Mouse (Mus musculus) urinary bladder, postnatal 25 days (tissue): ENCODE data around the gene Kcne2.

ENCODE experiments used
- DNase-seq: peaks from one replicate; pipeline ENCODE4 v3.0.0; 2022; ENCODE audit warnings: low spot score

Gene Kcne2

DNA sequence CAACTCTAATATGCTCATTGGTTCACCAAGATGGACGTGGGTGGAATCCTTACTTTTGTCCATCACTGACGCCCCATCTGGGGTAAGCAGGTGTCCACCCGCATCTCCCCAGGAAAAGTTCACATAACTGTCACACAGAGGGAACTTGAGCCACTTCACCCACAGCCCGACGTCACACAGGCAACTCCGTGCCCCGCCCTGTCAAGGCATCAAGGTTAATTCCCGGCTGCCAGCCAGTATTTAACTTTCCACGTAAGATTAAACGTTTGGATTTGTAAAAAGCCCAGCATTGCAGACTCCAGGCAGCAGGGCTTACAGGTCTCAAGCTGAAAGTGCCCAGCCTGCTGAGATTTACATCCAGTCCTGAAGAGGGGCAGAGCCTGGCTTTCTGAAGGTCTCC is at the start of gene Kcne2:
Gene Kcne2 (plus strand): TSS at position 289 of the 400 bp plus-strand sequence.
- no peak for DNase-seq

DNA sequence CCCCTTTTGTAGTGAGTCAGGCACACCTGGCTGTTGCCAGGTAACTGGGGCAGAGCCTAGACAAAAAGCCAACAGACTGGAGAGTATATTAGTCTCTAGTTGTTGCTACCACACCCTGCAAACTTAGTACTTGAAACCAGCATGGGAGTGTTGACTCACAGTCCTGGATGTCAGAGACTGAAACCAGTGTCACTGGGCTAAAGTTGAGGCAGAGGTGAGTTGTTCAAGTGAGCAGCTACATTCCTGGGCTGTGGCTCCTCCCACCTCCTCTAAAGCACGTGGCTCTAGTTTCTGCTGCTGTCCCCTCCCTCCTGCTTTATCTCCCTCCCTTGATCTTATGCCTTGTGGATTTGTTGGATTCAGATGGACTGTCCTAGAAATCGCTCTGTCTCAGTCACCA is 46.3 kb upstream of the Kcne2 start:
- DNase-seq, result no peak

DNA sequence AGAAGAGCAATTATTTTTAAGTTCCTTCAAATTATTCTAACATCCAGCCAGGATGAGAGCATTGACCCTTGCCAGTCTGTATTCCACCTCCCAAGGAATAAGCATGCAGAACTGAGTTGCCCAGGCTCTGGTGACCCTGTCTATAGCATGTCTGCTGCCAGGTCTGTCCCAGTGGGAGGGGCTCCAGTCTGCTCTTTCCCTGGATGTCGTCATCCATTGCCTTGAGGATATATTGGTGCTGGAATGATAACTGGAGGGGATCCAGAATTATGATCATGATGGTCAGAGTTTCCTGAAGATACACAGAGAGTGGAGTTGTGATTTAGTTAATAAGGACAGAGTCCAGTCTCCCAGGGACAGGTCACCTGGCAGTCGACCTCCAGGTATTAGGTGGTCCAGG is 45.2 kb upstream of the Kcne2 start:
- DNase-seq, result no peak

DNA sequence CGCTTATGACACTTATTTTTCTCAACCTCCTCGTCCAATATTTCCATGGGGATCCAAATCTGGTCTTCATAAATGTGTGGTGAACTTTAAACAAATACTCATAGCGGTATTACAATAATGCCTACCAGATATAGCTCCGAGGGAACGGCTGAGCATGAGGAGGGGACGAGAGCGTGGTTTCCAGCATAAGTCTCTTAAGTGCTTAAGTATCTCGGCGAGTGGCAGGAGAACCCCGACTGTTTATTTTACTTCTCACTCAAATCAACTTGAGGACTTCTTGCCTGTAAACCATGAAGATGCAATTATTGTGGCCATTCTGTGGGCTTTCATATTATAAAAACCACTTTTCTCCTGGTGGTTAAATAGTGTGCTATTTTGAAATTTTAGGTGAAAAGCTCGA is 44.5 kb upstream of the Kcne2 start:
- no peak for DNase-seq

DNA sequence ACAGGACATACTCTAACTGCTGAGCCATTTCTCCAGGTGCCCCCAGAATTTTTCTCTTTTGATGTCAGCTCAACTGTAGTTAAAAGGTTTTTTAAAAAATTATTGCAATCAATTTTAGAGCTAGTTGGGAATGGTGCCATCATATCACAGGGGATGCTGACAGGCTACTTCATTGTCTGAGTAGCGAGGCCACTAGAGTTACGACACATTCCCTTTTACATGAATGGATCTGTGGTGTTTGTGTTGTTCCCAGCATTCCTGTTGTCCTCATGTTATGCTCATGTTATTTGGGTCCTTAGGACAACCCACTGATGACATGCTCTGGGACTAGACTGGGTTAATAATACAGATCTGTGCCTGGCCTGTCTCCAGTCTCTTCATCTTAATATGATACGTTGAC is 42.5 kb upstream of the Kcne2 start:
- no peak for DNase-seq

DNA sequence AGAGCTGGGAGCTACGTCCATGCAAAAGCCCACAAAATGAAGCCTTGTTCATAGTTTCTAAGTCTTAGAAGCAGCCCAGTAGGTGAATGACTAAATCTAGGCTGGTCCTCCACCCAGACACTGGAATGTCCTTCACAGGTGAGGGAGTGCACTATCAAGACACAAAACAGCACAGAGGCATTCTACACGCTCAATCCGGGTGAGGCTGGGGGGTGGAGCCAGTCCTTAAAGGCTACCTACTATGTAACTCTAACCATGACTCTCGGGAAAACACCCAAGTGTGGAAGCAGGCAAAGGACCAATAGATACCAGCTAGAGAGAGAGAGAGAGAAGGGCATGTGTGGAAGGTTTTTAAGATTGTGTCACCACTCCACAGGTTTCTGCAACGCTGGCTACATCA is 41.7 kb upstream of the Kcne2 start:
- DNase-seq, result no peak

DNA sequence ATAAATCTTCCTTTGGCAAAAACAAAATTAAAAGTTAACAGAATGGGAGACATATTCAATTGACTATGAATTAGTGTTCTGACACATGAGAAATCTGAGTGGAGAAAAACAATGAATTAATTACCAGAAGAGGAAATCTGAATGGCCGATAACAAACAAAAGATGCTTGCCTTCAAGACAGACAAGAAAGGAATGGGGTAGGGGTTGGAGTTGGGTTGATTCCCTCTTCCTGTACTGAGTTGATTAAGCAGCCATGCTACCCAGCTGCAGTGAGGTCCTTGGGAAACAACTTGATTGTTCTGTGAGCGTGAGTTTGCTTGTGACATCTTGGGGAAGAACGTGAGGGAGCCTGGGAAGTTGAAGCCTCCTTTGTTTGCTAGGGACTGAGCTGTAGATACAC is 37.9 kb upstream of the Kcne2 start:
- no peak for DNase-seq

DNA sequence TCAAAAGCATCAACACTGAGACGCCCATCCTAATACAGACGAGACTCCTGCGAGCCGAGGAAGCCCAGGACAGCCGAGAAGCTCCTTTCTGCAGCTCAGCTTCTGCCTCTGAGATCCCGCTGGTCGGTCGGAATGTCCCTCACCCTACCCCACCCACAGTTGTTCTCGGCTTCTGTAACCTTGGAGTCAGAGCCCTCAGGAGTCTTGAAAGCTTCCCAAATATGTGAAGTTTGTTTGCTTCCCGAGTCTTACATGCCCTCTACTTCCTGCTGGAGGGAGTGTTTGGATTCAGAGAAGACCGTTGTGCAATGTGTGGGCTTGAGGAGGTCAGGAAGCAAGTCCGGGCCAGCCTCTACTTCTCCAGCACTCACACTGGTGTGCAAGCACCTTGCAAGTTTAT is 24.3 kb upstream of the Kcne2 start:
- DNase-seq, result no peak

DNA sequence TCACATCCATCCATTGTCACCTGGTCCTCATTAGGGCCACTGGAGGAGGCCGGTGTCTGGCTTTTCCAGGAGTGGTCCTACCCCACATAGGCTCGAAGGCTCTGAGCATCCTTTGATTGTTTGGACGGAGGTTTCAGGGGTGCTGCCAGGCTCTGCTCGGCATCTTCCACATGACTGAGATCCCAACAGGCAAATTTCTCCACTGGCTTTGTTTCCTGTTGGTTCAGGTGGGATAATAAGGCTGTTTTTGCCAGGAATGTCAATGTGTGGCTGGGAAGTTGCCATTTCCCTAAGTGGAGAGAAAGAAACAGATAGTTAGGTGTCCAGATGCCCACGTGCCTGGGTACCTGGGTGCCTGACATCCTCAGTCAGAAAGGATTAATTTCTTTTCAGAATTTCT is 17.7 kb upstream of the Kcne2 start:
- no peak for DNase-seq

DNA sequence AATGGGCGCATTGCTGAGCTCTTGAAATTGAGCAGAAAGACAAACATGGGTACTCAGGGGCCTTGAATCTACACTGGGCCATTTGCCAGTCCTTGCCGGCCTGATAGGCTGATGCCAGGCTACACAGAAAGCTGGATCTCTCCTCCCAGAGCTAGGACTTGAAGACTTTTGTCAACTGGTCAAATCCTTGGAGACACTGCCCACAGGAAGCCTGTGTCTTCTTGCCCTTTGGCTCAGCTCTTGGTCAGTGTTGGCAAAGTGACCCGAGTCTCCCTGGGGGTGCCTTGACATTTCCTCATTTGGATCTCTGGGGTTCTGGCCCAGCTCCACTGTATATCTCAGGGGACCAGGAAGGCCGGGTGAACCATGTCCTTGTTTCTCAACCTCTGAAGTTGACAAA is 16.7 kb upstream of the Kcne2 start:
- DNase-seq, result no peak

DNA sequence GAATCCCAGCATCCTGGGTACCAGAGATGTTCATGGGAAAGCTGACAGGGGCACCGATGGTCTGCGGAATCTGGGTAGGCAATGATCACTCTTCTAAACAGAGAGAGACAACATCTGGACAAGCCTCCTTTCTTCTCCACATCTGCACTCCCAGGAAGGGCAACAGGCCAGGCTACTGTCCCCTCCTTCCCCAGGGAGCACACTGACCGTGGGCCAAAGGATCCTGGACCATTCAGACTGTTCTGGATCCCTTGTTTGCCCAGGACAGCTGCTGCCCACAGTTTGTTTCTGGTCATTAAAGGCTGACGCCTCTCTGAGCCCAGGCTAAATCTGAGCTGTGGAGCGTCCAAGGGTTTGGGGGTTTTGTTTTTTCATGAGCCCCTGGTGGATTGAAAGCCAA is 9.5 kb upstream of the Kcne2 start:
- DNase-seq, result no peak

DNA sequence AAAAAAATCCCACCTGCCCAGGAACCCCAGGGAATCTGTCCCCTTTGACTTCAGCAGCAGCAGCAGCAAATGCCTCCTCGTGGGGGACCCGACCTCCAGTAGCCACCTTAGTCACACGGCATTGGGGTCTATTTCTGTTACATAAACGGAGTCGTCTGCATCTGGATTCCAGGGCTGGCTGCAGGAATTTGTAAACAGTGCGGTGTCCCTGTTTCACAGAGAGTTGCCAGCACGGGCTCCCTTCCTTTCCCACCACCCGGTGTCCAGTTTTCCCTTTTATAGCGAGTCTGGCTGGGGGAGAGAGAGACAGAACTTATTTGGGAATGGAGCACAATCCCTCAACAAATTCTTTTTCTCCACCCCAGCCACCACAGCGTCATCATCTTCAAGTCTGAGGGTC is 7.1 kb upstream of the Kcne2 start:
- no peak for DNase-seq

DNA sequence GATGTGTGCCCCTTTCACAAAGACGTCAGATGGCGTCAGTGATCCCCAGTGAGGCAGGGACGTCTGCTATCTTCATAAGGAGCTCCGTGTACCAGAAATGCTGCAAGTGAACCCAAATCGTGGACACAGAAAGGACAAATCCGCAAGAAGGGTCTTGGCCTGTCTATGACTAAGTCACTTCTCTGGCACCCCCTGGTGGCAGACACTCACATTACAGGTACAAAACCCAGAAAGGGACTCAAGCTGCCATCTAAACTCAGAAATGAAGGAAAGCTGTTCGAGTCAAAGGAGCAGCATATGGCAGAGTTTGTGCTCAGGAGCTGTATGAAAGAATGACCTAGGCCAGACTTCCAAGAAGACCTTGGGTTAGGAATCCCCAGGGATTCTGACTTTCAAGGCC is 5.6 kb upstream of the Kcne2 start:
- DNase-seq, result peak; percentile 89

DNA sequence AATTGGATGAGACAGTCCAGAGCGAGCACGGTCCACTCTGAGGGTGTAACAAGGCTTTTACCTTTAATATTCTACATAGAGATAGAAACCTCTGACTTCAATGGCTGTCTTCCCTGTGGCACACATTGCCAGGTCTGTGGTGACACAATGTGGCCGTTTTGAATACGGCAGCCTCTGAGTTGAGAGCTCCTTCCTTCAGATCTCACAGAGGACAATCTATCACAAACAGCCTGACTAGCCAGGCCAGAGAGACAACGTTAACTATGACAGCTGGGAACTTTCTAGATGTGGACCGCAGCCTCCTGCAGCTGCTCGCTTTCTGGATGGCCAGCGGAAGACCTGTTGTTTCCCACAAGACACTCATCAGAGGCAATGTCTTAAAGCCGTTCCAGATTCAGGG is 3.4 kb upstream of the Kcne2 start:
- DNase-seq, result no peak

DNA sequence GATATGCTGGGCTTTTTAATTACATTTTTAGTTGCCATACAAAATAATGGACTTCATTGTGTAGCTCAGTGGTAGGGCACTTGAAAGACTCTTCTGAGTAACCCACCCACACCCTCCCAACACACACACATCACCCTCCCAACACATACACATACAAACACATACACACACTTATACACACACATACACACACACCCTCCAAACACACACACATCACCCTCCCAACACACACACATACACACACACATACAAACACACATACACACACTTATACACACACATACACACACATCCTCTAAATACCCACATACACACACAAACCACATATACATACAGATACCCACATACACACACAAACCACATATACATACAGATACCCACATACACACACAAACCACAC is 2.1 kb upstream of the Kcne2 start:
- no peak for DNase-seq

DNA sequence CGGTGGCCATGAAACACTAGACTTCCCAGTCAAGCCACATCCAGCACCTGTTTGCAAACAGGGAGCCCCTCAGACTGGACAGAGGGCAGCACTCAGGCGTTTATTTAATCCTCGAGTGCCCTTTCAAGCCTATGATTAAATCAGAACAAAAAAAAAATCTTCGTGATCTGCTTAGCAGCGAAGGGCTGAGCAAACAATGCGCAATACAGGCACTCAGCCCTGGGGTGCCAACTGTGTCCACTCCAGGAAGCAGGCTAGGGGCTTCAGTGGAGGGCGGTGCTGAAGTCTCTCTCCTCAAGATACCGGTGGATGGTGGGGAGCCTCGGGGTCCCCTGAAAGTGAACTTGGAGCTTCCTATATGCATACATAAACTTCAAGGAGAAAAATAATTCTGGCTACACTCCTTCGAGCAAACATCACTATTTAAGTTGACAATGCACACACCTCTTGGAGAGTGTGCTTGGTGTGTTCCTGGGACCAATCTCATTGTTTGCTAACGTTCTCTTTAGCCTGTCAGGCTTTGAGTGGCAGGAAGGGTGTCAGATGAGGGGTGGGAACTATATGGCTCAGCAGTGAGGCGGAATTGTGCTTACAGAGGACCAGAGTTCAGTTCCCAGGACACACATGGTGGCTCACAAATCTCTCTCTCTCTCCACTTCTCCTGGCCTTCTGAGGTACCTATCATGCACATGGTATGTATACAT is 2.2 kb downstream of the Kcne2 start:
- no peak for DNase-seq

DNA sequence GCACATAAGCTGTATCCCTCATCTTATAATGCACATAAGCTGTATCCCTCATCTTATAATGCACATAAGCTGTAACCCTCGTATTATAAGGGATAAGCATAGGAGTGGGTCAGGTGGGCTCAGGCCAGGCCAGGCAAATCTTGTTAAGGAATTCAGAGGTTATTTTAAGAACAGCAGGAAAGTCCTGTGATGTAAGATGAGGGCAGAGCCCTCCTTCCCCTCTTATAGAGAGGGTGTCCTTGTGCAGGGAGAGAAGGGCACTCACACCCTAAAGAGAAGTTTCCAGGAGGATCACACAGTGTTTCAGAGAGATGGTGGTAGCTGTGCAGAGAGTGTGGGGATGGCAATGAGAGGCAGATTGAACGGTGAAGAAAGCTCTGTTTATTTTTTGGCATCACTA is 3.1 kb downstream of the Kcne2 start:
- DNase-seq, result no peak

DNA sequence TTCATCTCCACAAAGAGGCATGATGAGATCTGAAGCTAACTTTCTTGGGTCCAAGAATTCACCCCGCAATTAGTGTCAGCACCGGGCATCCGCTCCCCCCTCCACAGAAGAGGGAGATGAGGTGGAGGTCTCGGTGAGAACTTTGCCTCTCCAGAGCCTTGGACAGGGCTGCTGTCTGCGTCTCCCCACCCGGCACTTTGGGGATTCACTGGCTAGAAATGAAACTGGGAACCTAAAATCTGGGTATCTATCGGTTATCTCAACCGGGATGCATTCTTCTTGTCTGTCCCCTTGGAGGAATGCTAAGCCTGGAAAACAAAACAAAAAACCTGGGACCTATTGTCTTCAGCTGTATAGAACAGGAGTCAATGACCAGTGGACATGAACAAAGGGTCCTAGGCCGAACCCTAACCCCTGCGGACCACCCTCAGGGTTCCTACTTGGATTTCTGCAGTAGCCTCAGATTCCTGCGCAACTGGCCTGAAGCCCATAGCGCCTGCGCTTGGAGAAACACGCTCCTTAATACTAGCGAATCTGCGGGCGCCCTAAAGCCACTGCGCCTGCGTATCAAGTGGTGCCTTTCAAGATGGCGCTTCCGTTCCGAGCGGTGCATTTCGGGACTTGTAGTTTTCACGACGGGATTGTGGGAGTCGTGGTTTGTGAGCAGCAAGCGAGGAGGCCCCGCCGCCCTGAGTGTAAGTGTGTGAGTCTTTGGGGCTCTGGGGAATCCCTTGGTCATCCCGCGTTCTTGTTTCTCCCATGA is 8.6 kb downstream of the Kcne2 start, which contains the start of gene Smim11:
Gene Smim11 (plus strand): TSS at position 638 of the 763 bp plus-strand sequence.
- DNase-seq, result peak; percentile 89

DNA sequence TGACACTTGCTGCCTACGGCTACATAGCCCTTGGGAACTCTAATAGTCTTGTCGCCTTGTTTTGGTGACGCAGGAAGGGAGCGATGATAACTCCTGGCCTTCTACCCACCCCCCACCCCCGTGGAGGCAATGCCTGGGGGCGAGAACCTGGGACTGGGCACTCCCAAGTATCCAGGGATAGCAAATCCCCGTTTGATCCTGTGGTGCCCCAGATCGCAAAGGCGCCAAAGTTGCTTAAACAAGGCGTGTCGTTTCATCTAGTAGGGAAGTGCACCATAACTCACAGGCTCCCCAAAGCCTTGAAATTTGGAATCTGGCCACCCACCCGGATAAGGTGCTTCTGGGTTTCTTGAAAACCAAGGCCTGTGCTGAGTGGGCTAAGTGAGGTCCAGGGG is 9.2 kb downstream of the Kcne2 start:
- peak; percentile 25 for DNase-seq

DNA sequence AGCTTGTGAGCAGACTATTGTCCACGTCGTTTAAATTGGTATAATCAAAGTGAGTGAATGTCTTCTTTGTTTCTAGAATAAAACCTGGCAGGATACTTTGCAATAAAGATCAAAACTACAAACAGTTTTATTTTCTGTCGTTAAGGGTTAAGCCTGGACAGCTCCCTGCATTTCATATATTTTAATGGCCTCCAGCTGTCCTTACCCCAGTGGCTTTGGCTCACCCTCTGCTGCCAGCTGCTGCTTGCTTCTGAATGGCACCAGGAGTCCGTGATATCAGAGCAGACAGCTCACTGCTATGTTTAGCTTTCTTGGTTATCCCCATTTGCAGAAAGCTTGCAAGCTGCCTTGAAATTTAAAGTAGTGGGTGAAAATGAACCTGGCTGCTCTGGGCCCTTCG is 9.8 kb downstream of the Kcne2 start:
- DNase-seq, result no peak

DNA sequence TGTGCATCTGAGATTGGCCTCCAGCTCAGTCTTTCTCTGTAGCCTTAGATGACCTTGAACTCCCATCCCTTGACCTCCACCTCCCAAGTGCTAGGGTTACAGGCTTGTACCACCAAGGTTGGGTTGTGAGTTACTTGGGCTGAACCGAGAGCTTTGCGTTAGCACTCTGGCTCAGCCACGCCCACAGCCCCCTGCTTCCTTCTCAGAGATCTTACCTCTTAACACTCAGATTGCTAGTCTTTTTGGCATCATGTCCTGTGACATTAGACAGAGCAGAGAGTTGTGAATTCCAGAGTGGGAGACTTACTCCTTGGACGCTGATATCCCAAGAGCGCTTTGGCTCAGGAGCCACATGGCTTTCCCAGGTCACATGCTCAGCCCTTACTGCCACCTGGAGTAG is 10.3 kb downstream of the Kcne2 start:
- DNase-seq, result no peak

DNA sequence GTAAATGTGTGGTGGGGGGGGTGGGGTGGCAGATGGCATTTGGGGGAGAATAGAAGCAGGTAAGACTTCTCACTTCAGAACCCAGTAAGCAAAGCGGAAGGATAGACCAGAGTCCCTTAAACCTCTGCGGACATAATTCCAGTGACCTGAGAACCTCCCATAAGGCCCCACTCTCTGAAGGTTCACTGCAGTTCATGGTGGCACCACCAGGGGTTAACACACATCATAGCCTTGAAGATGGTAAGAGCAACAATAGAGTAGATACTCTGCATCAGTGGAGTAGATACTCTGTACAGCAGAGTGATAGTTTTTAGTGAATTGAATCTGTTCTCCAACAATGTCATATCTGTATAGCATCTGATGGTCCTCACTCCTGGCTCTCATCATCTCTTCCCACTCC is 13.3 kb downstream of the Kcne2 start:
- DNase-seq, result no peak

DNA sequence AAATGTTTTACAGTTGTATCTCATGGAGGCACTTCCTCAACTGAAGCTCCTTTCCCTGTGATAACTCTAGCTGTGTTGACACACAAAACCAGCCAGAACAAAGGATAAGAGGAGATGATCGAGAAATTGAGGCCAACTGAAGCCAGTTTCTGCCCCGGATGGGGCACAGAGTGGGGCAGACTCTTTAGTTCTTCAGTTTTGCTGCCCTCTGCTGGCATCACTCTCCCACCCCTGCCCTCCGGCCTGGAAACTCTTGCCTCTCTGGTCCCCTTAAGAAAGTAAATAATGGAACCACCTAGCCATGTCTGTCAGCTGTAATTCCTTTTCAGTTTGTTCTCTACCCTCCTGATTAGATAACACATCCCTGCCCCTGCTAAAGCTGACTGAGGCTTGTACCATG is 15.8 kb downstream of the Kcne2 start:
- DNase-seq, result no peak

DNA sequence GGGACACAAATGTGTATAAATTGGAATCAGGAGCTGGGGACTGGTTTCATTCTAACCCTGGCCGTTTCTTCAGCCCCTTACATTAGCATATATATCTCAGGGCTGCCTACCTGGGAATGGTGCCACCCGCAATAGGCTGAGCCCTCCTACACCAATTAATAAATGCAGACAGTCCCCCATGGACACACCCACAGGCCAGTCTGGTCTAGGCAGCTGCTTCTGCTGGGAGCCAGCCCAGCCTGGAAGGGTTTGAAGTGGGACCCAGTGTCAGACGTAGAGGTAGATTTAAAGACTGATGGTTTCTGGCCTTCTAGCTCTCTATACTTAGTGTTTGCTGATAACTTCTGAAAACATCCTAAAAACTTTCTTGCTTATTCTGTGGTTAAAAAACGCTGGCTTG is 16.9 kb downstream of the Kcne2 start:
- DNase-seq, result no peak
